Mouse (Mus musculus) forebrain, embryonic 11.5 days (tissue): Measurements from ENCODE around the gene Olfr633. TPM values are rescaled to one million over a fixed set of nuclear protein-coding genes. Genes with fewer than 3 reads are reported as not detected.

ENCODE experiments used
- ATAC-seq: fragments of 200-750 bp; cut with Nextera tagmentation; replicated peaks from 2 replicates; pipeline ENCODE4 v1.8.0; 2017; ENCODE audit warnings: moderate TSS enrichment; ENCODE audit not compliant: low FRiP score
- DNase-seq: peaks from one replicate; pipeline ENCODE4 v3.0.0-alpha.2; 2017; ENCODE audit warnings: low spot score
- H3K27ac ChIP-seq: fragments of 300-500 bp; sonication (generic); 2 replicates; pipeline ENCODE4 v1.5.1; 2014; ENCODE audit warnings: low read depth, low read length
- H3K27me3 ChIP-seq: fragments of 300-500 bp; sonication (generic); 2 replicates; pipeline ENCODE4 v1.6.1; 2014; ENCODE audit warnings: mild to moderate bottlenecking, low read length, mixed read lengths; ENCODE audit not compliant: control insufficient read depth, insufficient read depth
- H3K36me3 ChIP-seq: fragments of 300-500 bp; sonication (generic); 2 replicates; pipeline ENCODE4 v1.6.1; 2014; ENCODE audit warnings: mild to moderate bottlenecking, low read length, moderate library complexity, mixed read lengths; ENCODE audit not compliant: control insufficient read depth, insufficient read depth
- H3K4me1 ChIP-seq: fragments of 300-500 bp; sonication (generic); replicated peaks from 2 replicates; pipeline ENCODE4 v1.6.1; 2014; ENCODE audit warnings: low read length, mixed read lengths; ENCODE audit not compliant: control insufficient read depth, insufficient read depth
- H3K4me2 ChIP-seq: fragments of 300-500 bp; sonication (generic); 2 replicates; pipeline ENCODE4 v1.6.1; 2014; ENCODE audit warnings: low read depth, mild to moderate bottlenecking, low read length, moderate library complexity, mixed read lengths; ENCODE audit not compliant: severe bottlenecking
- H3K4me3 ChIP-seq: fragments of 300-500 bp; sonication (generic); 2 replicates; pipeline ENCODE4 v1.5.1; 2014; ENCODE audit warnings: low read depth, low read length
- H3K9ac ChIP-seq: fragments of 300-500 bp; sonication (generic); 2 replicates; pipeline ENCODE4 v1.6.1; 2014; ENCODE audit warnings: low read length
- H3K9me3 ChIP-seq: fragments of 300-500 bp; sonication (generic); 2 replicates; pipeline ENCODE4 v1.6.1; 2016; ENCODE audit warnings: low read length, mixed read lengths; ENCODE audit not compliant: control insufficient read depth
- WGBS: fragments of 180-500 bp; shearing (Covaris S2); extraction: QIAGEN DNeasy Blood & Tissue Kit; methylation state at CpG from one replicate; pipeline ENCODE4 v1.1.7; 2014; 5-methylcytosine and 5-hydroxymethylcytosine counted together
- polyA plus RNA-seq: library from polyadenylated mRNA; unstranded; fragments of >200 nt; fragmentation: Nextera tagmentation; extraction: Ambion mirVana; gene quantifications from 2 replicates; pipeline ENCODE4 v1.2.1, GENCODE M21; 2014

The Olfr633 gene
- polyA plus RNA-seq, 1 experiment from 2014 or later = not detected

DNA sequence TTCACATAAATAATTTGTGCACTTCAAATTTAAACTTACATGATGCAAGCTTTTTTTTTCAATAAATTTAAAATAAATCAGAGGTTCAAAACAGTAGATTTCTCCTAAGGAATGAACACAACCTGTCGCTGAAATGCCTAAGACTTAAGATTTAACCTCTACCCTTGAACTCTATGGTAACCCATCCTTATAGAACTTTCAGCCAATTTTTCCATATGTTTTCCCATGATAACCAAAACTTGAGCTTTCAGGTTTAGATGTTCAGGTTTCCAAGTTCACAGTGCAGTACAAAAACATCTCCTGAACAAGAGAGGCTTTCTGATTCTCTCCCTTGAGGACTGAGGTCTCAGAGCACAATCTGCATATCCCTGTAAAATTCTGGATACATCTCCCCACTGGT, 26.6 kb downstream of the Olfr633 start, which contains the start of gene Olfr635:
TSS of gene Olfr635 (plus strand) at position 301 of the 400 bp plus-strand sequence.
- no peak within 1 kb of the TSS for H3K4me2 ChIP-seq
- no peaks in the 10 kb centered on the region for H3K4me1 ChIP-seq
- ATAC-seq (no peak), DNase-seq (no peak)
- H3K4me3 ChIP-seq = no peak within 1 kb of the TSS
- H3K36me3 ChIP-seq = no peaks in the 10 kb centered on the region
- no peaks in the 10 kb centered on the region for H3K9me3 ChIP-seq
- no peak within 1 kb of the TSS for H3K9ac ChIP-seq
- no peak within 1 kb of the TSS for H3K27ac ChIP-seq
- 68% methylated on average over 1 of the region's 1 CpGs for WGBS
- no peaks in the 10 kb centered on the region for H3K27me3 ChIP-seq

- 76% methylated on average over 1 of the region's 1 CpGs for WGBS
- no peak for DNase-seq
- Histone ChIP-seq H3K4me2 (no peak overlapping the region), H3K4me1 (no peaks in the 10 kb centered on the region), H3K9me3 (no peaks in the 10 kb centered on the region), H3K9ac (no peak overlapping the region), H3K27ac (no peak overlapping the region), H3K4me3 (no peak overlapping the region), H3K27me3 (no peaks in the 10 kb centered on the region), H3K36me3 (no peaks in the 10 kb centered on the region)
- no peak for ATAC-seq
Measured at GRCm38 (mm10) chr7:103971782-103972181, 27.5 kb downstream of the Olfr633 start.

GRCm38 (mm10) chr7:103998446-103998845, 54.2 kb downstream of the Olfr633 start, which contains the start of gene Olfr638:
TSS of gene Olfr638 (plus strand) at chr7:103998746.
- DNase-seq (no peak), ATAC-seq (no peak)
- no peaks in the 10 kb centered on the region for H3K27me3 ChIP-seq
- H3K9me3 ChIP-seq = no peaks in the 10 kb centered on the region
- no peak within 1 kb of the TSS for H3K9ac ChIP-seq
- no peaks in the 10 kb centered on the region for H3K36me3 ChIP-seq
- H3K27ac ChIP-seq = no peak within 1 kb of the TSS
- no peak within 1 kb of the TSS for H3K4me2 ChIP-seq
- no peak within 1 kb of the TSS for H3K4me3 ChIP-seq
- H3K4me1 ChIP-seq = no peaks in the 10 kb centered on the region

Other genes with a start within 250 kb of the Olfr633 start
- not detected in 2 replicates for gene Olfr243, start 229.8 kb upstream of the Olfr633 start, polyA plus RNA-seq
- not detected in 2 replicates for gene Olfr628, start 214.1 kb upstream of the Olfr633 start, polyA plus RNA-seq
- not detected in 2 replicates for gene Olfr629, start 199.5 kb upstream of the Olfr633 start, polyA plus RNA-seq
- gene Olfr630, start 187.1 kb upstream of the Olfr633 start, polyA plus RNA-seq = not detected in 2 replicates
- not detected in 2 replicates for gene Olfr69, start 172.8 kb upstream of the Olfr633 start, polyA plus RNA-seq
- not detected in 2 replicates for gene Olfr68, start 164.7 kb upstream of the Olfr633 start, polyA plus RNA-seq
- not detected in 2 replicates for gene Olfr67, start 152.6 kb upstream of the Olfr633 start, polyA plus RNA-seq
- 770 and 789 TPM in 2 replicates for gene Hbb-bt, start 130.4 kb upstream of the Olfr633 start, polyA plus RNA-seq
- 254 and 256 TPM in 2 replicates for gene Hbb-bs, start 116.3 kb upstream of the Olfr633 start, polyA plus RNA-seq
- not detected in 2 replicates for gene Hbb-bh2, start 103.9 kb upstream of the Olfr633 start, polyA plus RNA-seq
- gene Hbb-bh1, start 101.3 kb upstream of the Olfr633 start, polyA plus RNA-seq = 2,356 and 2,804 TPM in 2 replicates
- 10,747 and 11,615 TPM in 2 replicates for gene Hbb-y, start 91.2 kb upstream of the Olfr633 start, polyA plus RNA-seq
- gene Olfr66, start 58.2 kb upstream of the Olfr633 start, polyA plus RNA-seq = not detected in 2 replicates
- gene Olfr64, start 50.0 kb upstream of the Olfr633 start, polyA plus RNA-seq = not detected in 2 replicates
- not detected in 2 replicates for gene Olfr65, start 41.0 kb upstream of the Olfr633 start, polyA plus RNA-seq
- gene Olfr631, start 15.6 kb upstream of the Olfr633 start, polyA plus RNA-seq = not detected in 2 replicates
- 0.12 TPM in 1 of 2 replicates, not detected in the other for gene Olfr632, start 10.1 kb upstream of the Olfr633 start, polyA plus RNA-seq
- gene Olfr635, start 26.7 kb downstream of the Olfr633 start, polyA plus RNA-seq = 0.03 TPM in 1 of 2 replicates, not detected in the other
- gene Olfr638, start 54.3 kb downstream of the Olfr633 start, polyA plus RNA-seq = not detected in 2 replicates
- 0.04 TPM in 2 replicates for gene Olfr639, start 72.9 kb downstream of the Olfr633 start, polyA plus RNA-seq
- gene Olfr640, start 81.1 kb downstream of the Olfr633 start, polyA plus RNA-seq = not detected in 2 replicates
- gene Olfr641, start 91.0 kb downstream of the Olfr633 start, polyA plus RNA-seq = not detected in 2 replicates
- gene Olfr642, start 108.2 kb downstream of the Olfr633 start, polyA plus RNA-seq = not detected in 2 replicates
- not detected in 2 replicates for gene 4930516K23Rik, start 117.0 kb downstream of the Olfr633 start, polyA plus RNA-seq
- gene Olfr644, start 127.4 kb downstream of the Olfr633 start, polyA plus RNA-seq = not detected in 2 replicates
- not detected in 2 replicates for gene Olfr645, start 141.0 kb downstream of the Olfr633 start, polyA plus RNA-seq
- not detected in 2 replicates for gene Olfr646, start 160.4 kb downstream of the Olfr633 start, polyA plus RNA-seq
- not detected in 2 replicates for gene Ubqln5, start 185.4 kb downstream of the Olfr633 start, polyA plus RNA-seq
- gene Olfr643, start 193.0 kb downstream of the Olfr633 start, polyA plus RNA-seq = not detected in 2 replicates
- gene Ubqln3, start 198.8 kb downstream of the Olfr633 start, polyA plus RNA-seq = not detected in 2 replicates
- not detected in 2 replicates for gene Ubqlnl, start 206.1 kb downstream of the Olfr633 start, polyA plus RNA-seq
- not detected in 2 replicates for gene Olfm5, start 220.4 kb downstream of the Olfr633 start, polyA plus RNA-seq
- 0.27 and 0.40 TPM in 2 replicates for gene Olfr648, start 239.0 kb downstream of the Olfr633 start, polyA plus RNA-seq